Mouse (Mus musculus) kidney, adult 9 months (tissue): ENCODE measurements at regions not wholly inside any gene's neighbourhood (a gene's known extent, or its start where the extent isn't known, plus 50 kb on each side); places are given as distances from the start of the nearest gene placed in this dataset.

Experiments
- DNase-seq: peaks from one replicate; pipeline ENCODE4 v3.0.0; 2022

DNA sequence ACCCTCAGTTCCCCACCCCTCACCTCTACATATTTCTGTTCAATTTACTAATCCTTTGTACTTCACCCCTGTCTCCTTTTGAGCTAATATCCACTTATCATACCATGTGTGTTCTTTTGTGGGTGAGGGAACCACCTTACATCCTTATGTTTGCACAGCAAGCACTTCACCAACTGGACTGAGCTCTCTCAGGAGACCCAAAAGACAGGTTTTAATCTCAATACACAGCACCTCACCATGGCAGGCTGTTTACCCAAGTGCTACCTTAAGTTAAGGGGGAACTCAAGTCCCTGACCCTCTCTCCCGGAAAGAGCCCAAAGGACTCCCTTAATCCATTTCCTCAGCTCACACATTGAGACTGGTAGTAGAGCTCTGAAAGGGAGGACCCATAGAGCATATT is 62.3 kb upstream of the Agr3 start:
- DNase-seq, result no peak

DNA sequence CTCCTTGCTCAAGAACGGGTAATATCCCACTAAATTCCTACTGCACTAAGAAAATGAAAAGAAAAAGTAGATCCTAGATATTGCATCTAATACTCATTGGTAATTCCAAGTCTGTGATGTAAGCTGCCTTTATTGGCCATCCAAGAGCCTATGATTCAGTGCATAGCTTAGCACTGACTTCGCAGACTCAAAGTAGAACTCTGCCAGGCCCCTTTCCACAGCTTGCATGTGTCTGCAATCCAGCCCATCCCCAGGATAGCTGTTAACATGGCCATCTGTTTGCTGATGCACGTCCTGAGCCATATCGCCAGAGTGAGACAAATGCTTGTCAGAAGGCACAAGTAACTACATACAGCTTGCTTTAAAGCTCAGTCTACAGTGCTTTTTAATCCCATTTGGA is 72.3 kb upstream of the Agr3 start:
- no peak for DNase-seq

DNA sequence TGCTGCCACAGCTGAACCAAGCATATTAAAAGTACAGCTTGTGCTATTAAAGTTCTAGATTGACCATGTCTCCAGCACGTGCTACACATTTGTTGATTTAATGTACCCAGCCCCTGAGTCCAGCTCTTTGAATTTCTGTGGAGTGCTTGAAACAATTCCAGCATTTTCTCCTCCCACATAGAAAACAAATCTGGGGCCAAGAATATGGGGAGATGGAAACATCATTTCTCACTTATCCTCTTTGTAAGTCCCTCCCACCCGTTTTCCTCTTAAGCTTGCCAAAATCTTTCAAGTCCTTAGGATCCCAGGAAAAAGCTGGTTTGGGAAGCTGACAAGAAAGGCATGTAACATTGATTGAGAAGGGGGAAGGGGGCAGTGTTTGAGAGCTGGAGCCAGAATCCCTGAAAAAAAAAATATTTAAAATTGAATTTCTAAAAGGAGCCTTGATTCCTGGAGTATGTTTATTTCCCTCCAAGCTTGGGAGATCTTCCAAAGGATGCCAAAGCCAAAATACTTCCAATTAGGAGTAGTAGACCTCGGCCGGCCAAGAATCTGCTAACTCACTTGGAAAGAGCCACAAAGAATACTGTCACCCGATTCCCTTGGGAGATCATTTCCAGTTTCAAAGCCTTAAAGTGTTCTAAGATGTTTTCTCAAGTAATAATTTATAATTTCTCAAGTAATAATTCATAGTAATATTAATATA is 78.4 kb upstream of the Agr3 start:
- peak; percentile 47 for DNase-seq

DNA sequence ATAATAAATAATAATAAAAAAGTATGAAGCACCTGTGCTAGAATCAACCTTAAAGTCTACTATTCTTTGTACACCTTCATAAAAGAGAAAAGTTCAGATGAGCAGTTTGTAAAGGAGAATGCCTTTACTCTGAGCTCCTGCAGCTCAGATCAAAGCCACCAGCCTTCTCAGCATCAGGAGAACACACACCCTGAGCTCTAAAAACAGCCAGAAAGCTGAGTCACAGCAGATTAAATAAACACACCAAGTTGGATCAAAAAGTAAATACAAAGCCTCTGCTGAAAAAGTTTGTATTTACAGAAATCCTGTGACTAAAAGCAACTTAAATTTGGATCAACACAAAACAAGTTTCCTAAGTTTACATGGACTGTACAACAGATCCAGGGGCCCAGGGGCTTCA is 88.5 kb upstream of the Agr3 start:
- DNase-seq, result no peak

DNA sequence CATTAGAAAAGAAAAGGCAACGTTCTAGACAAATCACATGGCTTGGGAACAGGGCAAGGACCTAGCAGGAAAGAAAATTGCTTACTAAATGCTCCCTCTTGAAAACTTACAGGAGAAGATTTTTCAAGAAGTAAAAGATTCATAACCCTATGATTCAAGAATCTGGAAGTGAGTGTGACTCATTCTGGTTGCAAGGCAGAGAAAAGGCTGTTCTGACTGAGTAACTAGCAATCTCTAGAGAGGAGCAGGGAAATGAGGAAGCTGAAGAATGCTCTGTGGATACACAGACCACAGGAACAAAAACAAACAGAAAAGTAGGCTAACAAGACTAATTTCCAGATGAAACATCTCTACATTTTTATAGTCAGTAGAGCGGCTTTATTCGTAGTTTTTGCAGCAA is 92.1 kb upstream of the Agr3 start:
- no peak for DNase-seq

DNA sequence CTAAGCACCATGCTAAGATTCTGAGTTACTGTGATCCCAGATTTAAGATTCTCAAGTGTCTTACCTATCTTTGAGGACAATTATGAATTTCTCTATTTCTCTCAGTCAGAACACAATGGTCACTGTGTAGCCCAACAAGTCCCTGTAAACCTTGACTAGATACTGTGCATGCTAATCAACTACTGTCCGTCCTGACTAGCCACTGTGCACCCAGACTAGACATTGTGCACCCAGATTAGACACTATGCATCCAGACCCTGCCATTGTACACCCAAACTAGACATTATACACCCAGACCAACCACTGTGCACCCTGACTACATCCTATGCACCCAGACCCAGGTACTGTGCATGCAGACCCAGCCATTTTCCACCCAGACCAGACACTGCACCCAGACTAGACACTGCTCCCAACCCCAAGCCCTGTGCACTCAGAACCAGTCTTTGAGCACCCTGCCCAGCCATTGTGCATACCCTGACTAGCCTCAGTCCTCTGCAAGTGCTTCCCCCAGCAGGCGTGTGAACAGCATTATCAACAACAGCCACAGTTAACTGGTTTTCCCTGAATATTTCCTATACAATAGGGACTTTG is 93.4 kb upstream of the Agr3 start:
- no peak for DNase-seq

DNA sequence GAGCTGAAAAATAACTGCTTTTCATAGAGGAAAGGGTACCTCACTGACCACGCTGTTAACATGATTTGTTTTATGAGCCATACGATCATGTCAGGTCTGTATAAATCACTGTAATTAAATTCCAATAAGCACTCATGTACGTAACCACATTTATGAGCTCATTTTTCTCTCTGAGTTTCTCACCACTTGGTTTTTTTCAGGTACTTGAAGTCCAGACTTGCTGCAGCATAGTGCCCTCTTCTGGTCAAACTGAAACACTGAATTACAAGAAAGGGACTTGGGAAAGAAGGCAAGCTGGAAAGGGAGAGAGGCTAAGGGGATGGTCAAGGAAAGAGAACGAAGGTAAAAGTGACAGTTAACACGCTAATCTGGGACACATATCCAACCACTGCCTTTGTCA is 94.2 kb upstream of the Agr3 start:
- peak; percentile 50 for DNase-seq

DNA sequence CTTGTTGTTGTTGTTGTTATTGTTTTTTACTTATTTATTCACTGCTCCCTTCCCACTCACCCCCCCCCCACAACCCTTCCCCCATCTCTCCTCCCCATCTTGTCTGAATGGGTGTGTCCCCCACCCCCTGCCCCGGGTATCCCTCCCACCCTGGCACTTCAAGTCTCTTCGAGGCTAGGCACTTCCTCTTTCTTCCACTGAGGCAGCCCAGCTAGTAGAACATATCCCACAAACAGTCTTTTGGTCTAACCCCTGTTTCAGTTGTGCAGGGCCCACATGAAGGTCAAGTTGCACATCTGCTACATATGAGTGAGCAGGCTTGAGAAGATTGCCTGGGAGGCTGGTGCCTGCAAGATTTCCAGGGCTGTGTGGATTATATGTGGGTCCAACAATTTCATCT is 97.6 kb upstream of the Agr3 start:
- no peak for DNase-seq

DNA sequence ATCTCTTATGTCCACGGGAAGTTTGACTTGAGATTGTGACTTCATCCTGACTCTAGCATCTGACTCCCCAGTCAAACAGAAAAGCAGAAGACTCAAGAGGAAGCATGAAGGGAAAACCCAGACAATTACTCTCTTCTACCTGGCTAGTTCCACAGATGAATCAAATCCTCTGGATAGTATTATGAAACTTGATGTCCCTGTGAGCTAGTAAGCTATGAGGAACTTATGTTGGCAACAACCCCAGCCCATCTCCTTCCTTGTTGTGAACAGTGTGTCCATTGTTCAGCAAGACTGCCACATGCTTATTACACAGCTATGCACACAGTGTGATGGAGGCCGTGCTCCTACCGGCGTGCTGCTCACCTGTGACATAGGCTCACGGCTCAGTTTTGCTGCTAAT is 98.4 kb upstream of the Agr3 start:
- DNase-seq, result no peak

DNA sequence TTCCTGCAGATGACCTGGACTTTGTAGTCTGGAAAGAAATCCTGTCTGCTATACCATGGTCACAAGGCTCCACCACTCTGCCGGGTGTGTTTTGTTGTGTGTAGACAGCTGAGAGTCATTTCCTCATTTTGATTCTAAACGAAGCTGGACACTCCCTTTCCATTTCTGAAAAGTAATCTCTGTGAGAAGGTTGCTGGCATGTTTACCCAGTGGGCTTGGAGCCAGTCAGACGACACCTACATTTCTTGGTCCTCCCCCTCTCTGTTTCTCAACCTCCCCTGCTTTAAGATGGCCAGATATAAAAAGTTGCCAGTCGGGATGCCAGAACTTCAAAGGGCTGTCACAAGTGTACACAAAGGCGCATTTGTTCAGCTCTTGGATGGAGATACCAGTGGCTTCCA is 100.8 kb upstream of the Agr3 start:
- no peak for DNase-seq

DNA sequence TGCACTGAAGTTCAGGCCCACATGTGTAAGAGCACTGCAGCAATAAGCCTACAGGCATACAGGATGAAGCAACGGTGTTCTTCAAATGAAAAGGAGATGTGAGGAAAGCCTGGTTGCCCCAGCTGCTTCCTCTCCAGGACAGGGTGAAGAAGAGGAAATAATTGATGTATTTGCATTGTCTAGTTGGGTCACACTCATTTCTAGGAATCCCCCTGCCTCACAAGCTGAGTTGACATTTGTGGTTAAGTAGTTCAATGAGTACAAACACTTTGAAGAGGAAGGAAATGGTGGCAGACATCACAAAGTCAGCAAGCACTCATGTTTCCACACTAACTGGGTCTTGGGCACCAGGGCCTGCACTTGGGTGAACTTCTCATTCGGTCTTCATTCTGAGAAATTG is 126.2 kb upstream of the Agr3 start:
- no peak for DNase-seq

DNA sequence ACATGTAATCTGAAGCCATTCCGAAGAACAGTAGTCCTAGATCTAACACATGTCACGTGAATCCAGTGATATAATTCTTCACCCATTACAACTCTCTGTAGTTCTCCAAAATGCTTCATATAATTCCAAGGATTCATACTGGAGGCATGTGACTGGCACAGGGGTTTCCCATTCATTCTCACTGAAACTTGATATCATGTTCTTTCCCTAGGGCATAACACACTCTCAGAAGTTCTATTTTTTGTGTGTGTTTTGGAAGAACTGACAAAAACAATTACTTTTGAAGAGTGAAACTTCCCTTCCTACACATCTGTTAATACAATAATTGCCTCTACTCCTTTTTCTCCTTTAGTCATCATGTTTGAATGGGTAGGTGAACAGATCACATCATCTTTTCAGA is 150.0 kb upstream of the Agr3 start:
- DNase-seq, result no peak

DNA sequence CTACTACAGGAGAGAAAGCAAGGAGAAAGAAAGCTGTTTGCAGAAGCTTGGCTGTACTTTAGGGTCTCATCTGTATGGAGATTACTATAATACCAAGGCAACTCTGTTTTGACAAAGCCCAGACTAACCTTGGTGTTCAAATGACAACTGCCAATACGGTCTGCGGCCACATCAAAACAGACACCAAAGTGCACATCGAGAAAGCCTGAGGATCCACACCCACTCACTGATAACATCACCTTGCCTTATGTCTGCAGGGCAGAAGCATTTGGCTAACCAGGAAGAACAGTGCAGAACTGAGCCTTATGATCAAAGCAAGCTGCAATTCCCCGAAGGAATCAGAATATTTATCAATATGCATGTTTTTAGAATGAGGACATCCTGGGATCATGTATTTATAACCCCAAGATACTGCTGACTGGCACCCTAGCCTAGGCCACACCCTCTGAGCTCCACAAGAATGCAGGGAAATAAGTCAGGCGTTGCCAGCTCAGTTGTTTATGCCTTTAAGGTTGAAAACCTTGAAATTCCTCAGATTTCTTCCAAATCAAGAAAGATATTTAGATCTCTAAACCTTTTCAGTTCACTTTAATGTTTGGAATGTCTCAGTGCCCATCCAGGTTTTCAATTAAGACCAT is 154.9 kb upstream of the Agr3 start:
- no peak for DNase-seq

DNA sequence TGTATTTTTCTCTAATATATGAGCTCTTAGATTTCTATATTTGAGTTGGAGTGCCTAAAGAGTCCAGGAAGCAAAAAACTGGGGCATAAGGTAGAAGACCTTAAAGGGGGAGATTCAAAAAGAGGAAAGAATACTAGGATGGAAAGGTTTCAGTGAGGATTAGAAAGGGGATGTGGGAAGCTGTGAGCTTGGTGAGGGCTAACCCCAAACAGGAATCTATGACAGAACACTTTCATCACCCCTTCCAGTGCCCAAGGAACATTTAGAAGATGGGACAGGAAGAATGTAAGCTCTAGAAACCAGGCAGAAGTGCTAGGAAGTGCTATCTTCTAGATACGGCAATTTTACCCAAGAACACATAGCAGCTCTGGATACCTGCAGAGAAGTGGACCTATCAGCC is 166.5 kb upstream of the Agr3 start:
- DNase-seq, result no peak

DNA sequence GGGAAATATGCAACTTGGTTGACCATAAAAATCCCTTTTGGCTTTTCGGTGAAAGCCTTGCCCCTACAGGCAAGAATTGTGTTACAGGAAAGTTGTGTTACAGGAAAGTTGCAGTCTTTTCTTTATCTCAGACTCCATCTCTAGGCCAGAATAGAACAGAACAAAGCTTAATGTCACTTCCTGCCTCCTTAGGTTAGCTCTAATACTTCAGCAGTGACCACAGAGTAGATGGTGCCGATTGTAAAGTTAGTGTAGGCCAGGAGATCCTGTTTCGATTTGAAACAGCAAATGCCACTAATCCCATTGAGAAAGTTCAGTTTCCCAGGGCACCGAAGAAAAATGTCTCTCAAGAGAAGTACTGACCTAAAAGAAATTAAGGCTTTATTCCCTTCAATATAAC is 170.3 kb upstream of the Agr3 start:
- no peak for DNase-seq

DNA sequence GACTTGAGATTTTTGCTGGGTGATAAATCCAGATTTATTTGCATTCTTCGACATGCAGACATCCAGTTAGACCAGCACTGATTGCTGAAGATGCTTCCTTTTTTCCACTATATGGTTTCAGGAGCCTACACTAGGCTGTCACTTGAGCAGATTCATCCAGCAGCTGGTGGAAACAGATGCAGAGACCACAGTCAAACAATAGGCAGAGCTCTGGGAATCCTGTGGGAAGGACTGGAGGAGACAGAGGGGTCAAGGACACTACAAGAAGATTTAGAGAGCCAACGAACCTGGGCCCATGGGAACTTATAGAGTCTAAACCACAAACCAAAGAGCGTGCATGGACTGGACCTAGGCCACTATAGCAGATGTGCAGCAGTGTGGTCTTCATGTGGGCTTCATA is 177.4 kb upstream of the Agr3 start:
- no peak for DNase-seq

DNA sequence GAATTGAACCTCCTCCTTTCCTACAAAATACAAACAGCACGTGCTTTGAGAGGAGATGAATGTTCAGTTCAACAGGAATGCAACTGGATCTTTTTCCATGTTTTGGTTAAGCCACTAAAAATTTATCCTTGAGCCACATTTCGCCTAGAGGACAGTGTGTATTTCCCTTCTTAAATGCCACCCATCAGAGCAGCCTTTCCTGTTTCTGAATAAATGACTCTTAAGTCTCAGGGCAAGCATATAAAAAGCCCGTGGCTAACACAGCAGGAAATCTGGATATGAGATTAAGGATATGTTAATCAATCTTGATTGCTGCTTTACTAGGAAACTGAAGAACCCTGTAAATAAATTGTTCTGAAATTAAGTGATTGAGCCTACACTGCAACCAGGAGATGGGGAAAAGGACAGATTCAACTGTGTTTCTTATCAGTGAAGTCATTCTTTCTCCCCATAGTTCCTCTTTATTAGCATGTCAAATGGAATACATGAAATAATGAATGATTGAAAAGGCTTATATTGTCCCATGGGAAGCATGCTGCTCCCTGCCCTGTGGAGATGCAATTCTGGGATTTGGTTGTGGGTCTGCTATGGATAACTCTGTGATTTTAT is 178.6 kb upstream of the Agr3 start:
- peak; percentile 46 for DNase-seq

DNA sequence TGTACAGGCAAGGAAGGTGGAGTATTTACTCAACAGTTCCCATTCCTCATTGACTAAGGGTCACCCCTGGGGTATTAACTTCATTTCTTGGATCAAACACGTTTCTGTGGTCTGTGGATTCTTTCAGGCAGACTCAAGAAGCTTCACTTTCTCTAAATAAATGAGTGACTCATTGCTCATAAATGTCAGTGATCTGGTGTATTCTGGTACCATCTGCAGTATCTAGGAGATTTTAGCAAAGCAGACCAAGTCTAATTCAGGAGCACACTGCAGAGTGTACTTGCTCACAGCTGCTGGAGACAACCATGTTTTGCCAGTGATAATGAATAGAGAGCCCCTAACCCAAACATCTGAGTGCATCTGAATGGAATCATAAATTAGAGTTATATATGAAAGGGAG is 182.7 kb upstream of the Agr3 start:
- DNase-seq, result no peak

DNA sequence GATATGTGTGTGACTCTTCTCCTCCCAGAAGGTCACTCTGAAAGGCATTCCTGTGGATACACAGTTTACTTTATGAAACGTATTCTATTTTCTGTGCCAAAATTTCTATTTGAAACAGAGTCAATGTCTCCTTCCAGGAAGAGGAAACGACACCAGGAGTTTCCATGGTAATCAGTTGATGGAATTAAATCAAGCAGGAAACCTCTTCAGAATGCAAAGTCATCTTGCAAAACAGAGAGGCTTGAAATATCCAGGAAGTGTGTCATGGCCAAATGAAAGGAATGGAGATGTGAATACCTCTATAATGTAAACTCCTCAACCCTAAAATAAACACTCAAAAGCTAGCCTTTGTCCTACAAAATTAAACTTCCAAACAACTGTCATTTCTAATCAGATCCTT is 189.0 kb upstream of the Agr3 start:
- DNase-seq, result peak; percentile 58

DNA sequence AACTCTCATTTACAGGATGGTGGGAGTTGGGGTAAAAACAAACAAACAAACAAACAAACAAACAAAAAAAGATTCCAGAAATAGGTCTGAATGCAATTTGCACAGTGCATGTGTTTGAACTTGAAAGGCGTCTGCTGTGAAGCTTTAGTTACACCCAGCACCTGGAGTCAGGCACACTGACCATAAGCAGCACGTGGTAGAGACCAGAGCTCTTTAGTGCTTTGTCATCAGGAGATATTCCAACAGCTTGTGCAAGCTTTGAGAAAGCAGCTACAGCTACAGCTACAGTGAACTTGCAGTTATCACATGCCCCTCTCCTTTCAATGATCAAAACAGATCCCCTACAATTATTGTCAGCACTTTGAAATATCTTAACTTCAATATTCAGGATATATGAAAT is 190.4 kb upstream of the Agr3 start:
- DNase-seq, result no peak

DNA sequence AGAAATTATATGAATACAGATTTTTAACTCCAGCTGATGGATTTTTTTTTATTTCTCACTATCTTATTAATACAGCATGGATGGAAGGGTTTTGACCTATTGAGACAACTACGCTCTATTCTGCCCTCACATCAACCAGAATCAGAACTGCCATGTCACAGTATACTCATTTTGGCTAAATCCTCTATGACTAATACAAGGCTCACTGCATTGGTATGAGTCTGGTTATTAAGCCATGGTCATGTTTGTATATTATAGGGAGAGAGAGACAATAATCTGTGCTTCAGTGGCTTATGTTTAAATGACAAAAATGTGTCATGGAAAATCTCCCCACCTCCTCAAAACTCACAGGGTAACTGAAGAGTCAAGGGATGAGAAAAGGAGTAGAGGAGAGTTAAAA is 191.0 kb upstream of the Agr3 start:
- DNase-seq, result no peak

DNA sequence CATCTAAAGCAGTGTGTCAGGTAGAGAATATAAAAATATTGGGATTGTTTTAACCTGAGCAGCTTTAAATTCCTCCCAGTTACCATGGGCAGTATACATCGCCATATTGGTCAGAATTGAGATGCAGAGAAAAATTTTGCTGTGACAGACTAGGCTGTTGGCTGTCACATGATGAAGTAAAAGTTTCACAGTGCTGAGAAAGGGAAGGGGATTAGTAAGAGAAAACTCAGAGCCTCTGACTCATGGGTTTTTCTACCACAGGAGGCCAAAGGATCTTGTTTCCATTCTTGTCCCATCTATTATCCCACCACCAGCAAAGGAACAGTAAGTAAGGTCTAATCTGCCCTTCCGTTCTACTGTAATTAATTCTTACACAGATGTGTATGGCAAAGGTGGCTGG is 191.8 kb upstream of the Agr3 start:
- DNase-seq, result no peak

DNA sequence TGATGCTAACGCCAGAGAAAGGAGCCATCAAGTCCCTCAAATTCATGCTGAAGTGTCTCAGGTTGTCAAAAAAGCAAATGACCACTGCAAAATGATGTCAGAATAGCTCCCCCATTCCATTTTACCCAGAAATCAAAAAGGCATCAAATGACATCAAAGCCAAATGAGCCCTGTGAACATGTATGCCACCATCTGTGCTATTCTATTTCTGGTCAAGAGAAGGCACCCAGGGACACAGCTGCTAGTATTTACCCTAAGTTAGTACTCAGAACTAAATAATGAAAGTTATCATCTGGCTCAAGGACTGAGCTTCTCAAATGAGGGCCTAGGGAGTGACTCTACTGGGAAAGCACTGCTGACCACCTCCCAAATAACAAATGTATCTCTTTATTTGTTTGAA is 191.1 kb upstream of the Ahr start:
- DNase-seq, result no peak

DNA sequence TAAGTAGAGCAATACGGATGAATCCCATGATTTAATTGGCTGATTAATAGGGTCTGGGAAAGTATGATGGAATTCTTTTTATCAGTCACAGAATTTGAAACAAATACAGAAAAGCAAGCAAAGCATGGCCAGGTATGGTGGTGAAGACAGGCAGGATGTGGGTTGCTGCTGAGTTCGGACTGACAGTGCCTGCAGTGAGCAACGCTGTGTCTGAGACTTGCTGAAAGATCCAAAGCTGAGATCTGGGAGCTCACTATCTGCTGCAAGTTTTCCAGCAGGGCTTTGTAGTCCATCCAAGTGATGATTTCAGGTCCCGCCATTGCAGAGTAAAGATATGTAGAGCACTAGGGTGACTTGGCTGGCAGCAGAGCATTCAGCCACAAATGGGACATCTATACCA is 189.3 kb upstream of the Ahr start:
- no peak for DNase-seq

DNA sequence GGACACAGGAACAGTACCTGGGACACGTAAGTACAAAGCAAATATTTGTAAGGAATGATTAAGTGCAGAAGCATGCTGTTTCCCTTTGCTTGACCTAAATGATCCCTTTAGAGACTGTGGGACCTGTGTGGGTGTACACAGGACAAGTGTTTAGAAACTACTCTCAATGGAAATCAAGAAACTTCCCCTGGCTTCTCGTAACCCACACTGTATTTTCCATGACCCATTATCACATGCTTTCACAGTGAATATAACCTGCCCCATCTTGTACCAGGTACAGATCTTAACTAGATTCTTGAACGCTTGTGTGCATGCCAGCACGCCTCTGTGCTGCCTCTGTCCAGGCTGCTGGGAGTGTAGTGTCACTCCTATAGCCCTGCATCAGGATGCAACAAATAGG is 177.8 kb upstream of the Ahr start:
- DNase-seq, result no peak
